Mouse (Mus musculus): Measurements from ENCODE around the gene Prkn.

DNA sequence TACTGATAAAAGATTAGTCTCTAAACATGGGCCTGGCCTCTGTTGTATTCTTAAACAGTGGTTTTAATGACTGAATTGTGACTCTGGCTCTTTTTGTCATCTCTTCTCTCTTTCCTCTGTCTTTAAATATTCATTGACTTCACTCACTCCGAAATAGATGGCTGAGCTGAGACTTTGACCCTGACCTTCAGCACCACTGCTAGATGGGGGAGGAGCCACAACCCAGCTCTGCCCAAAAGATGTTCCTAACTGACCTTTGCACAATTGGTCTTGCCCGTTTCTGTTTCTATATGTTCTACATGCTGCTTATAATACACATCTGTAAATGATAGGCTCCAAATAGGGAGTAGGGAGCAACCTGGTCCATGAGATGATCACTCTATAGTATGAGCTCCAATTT, 912.5 kb downstream of the Prkn start:
- TF ChIP-seq CTCF (IDR thresholded peaks at IDR 0.05; ENCODE audit: borderline replicate concordance, insufficient read depth, low read depth, low read length) = no peak
- TF ChIP-seq POLR2A (IDR thresholded peaks at IDR 0.05; ENCODE audit: borderline replicate concordance, insufficient read depth, low read length) = no peak

Data from cerebellum, adult 2 months (tissue).